Comparison of ENCODE assay signal across 11 mouse cellular contexts in genomic region chr9:120918642-120919041, GRCm38 (mm10). TPM values are rescaled to one million over a fixed set of nuclear protein-coding genes. Genes with fewer than 3 reads are reported as not detected.
DNase-seq lines count a peak whose midpoint lies in the region; ATAC-seq lines count a peak whose summit lies in the region.
"Had no signal": no experiment of that assay in that cellular context is flagged by ENCODE, and none has a peak within 500 bp of the region (broad histone marks: within the 10 kb centered on the region; RNA-seq: fewer than 3 reads in every experiment).

No protein-coding gene starts in this region.

- peaks cover 15% of the 10 kb centered on the region for H3K4me1 ChIP-seq in kidney, embryonic 15.5 days

- no peaks in the 10 kb centered on the region for H3K36me3 ChIP-seq in kidney, embryonic 15.5 days
- H3K36me3 ChIP-seq: hindbrain, embryonic 10.5 days had no signal

- no peaks in the 10 kb centered on the region for H3K27me3 ChIP-seq in kidney, embryonic 15.5 days

- H3K9ac ChIP-seq in kidney, embryonic 15.5 days = no peak overlapping the region

- H3K4me3 ChIP-seq in kidney, embryonic 15.5 days (replicated peaks) = no peak overlapping the region
- H3K4me3 ChIP-seq: hindbrain, embryonic 10.5 days had no signal

- H3K9me3 ChIP-seq in kidney, embryonic 15.5 days (replicated peaks) = no peaks in the 10 kb centered on the region; the same call in 1 of the 2 replicates

- ATAC-seq in kidney, embryonic 15.5 days (replicated peaks; ENCODE audit: low FRiP score) = peak; percentile 78

- DNase-seq in kidney, postnatal 25 days = no peak
- DNase-seq in lung, postnatal 10 days = peak; percentile 38
- no peak for DNase-seq in lung, postnatal 14 days
- DNase-seq in R1 (ENCODE audit: low read depth, low spot score) = peak; percentile 59
- peak; percentile 32 for DNase-seq in right cerebral cortex, postnatal 25 days
- DNase-seq in cerebellum, postnatal 36 days = no peak
- DNase-seq in yolk sac, embryonic 10.5 days (ENCODE audit: low spot score) = no peak
- DNase-seq: cerebellum, adult 11-12 months had no signal

- no peak overlapping the region for H3K4me2 ChIP-seq in kidney, embryonic 15.5 days

- WGBS in kidney, embryonic 15.5 days = 14% methylated on average over 6 of the region's 6 CpGs

- peak overlapping the region; percentile 59 for H3K27ac ChIP-seq in kidney, embryonic 15.5 days
- H3K27ac ChIP-seq: hindbrain, embryonic 10.5 days; macrophage had no signal

RNA-seq across cellular contexts. Expression of gene Ctnnb1, which starts 10.4 kb away (rescaled TPM):
- polyA plus RNA-seq in kidney, embryonic 15.5 days (2015; fragmentation: Nextera tagmentation; extraction: Ambion mirVana) = 543 and 552 TPM in 2 replicates

Comparison
In these comparisons a context has a peak if more than half of its experiments do, and no peak if none do; other contexts are left out.
1. DNase-seq: peak in lung, postnatal 10 days (single experiment), R1 (single experiment) and right cerebral cortex, postnatal 25 days (single experiment); none in kidney, postnatal 25 days (0 of 2), lung, postnatal 14 days (single experiment), cerebellum, postnatal 36 days (0 of 2) and yolk sac, embryonic 10.5 days (single experiment).